In genomic region chr6:140353610-140354009, GRCm38 (mm10) we compare ENCODE assay signal across 19 mouse cellular contexts.
DNase-seq lines count a peak whose midpoint lies in the region; ATAC-seq and TF ChIP-seq lines count a peak whose summit lies in the region.
"Had no signal": no experiment of that assay in that cellular context is flagged by ENCODE, and none has a peak within 500 bp of the region (broad histone marks: within the 10 kb centered on the region; RNA-seq: fewer than 3 reads in every experiment).

No protein-coding gene starts in this region.

- H3K9me3 ChIP-seq in lung, embryonic 15.5 days: no peaks in the 10 kb centered on the region
- H3K9me3 ChIP-seq in ES-E14 (ENCODE audit: control insufficient read depth, insufficient read depth, low read depth, low read length): no peaks in the 10 kb centered on the region
- H3K9me3 ChIP-seq: embryonic facial prominence, embryonic 13.5 days; forebrain, embryonic 12.5 days; heart, embryonic 10.5 days; hindbrain, embryonic 13.5 days had no signal

- H3K36me3 ChIP-seq in lung, embryonic 15.5 days: no peaks in the 10 kb centered on the region
- no peaks in the 10 kb centered on the region for H3K36me3 ChIP-seq in ES-E14 (ENCODE audit: control insufficient read depth, insufficient read depth, low read length, poor library complexity, severe bottlenecking)
- H3K36me3 ChIP-seq: embryonic facial prominence, embryonic 13.5 days; forebrain, embryonic 12.5 days; heart, embryonic 10.5 days; hindbrain, embryonic 13.5 days had no signal

- no peak overlapping the region for H3K9ac ChIP-seq in lung, embryonic 15.5 days
- H3K9ac ChIP-seq in ES-E14 (ENCODE audit: insufficient read depth, low read depth, low read length, poor library complexity, severe bottlenecking): 0 out of 2 replicates have a peak overlapping the region, but pooled peaks have one; percentile 29
- H3K9ac ChIP-seq: embryonic facial prominence, embryonic 13.5 days; forebrain, embryonic 12.5 days; hindbrain, embryonic 13.5 days had no signal

- H3K4me3 ChIP-seq in lung, embryonic 15.5 days: no peak overlapping the region
- no peak overlapping the region for H3K4me3 ChIP-seq in ES-E14 (ENCODE audit: insufficient read depth in 1 of 2, low read depth in 1 of 2, low read length in 2 of 2, poor library complexity in 1 of 2, severe bottlenecking in 1 of 2)
- H3K4me3 ChIP-seq: embryonic facial prominence, embryonic 13.5 days; forebrain, embryonic 12.5 days; heart, embryonic 10.5 days; hindbrain, embryonic 13.5 days had no signal

- peak; percentile 49; the same call in 1 of the 2 replicates for ATAC-seq in lung, embryonic 15.5 days (ENCODE audit: borderline replicate concordance, extremely low read depth, low FRiP score, low TSS enrichment)
- ATAC-seq in megakaryocyte, adult 5-6 weeks (ENCODE audit: poor library complexity, severe bottlenecking): peak; percentile 47
- ATAC-seq: forebrain, embryonic 16.5 days had no signal

- WGBS in lung, embryonic 15.5 days: 30% methylated on average over 6 of the region's 6 CpGs

- no peaks in the 10 kb centered on the region for H3K27me3 ChIP-seq in lung, embryonic 15.5 days
- H3K27me3 ChIP-seq: embryonic facial prominence, embryonic 13.5 days; forebrain, embryonic 12.5 days; hindbrain, embryonic 13.5 days had no signal

- H3K4me2 ChIP-seq in lung, embryonic 15.5 days: no peak overlapping the region; the same call in 1 of the 2 replicates
- H3K4me2 ChIP-seq: embryonic facial prominence, embryonic 13.5 days; forebrain, embryonic 12.5 days; hindbrain, embryonic 13.5 days had no signal

- peak overlapping the region; percentile 51 for H3K27ac ChIP-seq in lung, embryonic 15.5 days
- no peak overlapping the region for H3K27ac ChIP-seq in ES-E14 (ENCODE audit: insufficient read depth, low read depth, low read length, poor library complexity, severe bottlenecking)
- H3K27ac ChIP-seq: embryonic facial prominence, embryonic 13.5 days; forebrain, embryonic 12.5 days; heart, embryonic 10.5 days; hindbrain, embryonic 13.5 days had no signal

- H3K4me1 ChIP-seq in lung, embryonic 15.5 days: peaks cover 6% of the 10 kb centered on the region
- H3K4me1 ChIP-seq in ES-E14 (ENCODE audit: control insufficient read depth in 2 of 2, insufficient read depth in 2 of 2, low read length in 2 of 2, poor library complexity in 1 of 2): peaks cover 0 to 2% of the 10 kb centered on the region in 2 experiments; a peak in 1 of 4 replicates
- H3K4me1 ChIP-seq: embryonic facial prominence, embryonic 13.5 days had no signal

- in situ Hi-C loops in ES-E14 (cut with MboI; ENCODE audit: low sequenced_read_pairs in 2 of 2, unreplicated experiment in 2 of 2): no loop called here

- no peak for DNase-seq in lung, postnatal 14 days
- no peak for DNase-seq in ES-E14 (ENCODE audit: low read depth, low spot score)
- peak; percentile 14 to 36 for DNase-seq in natural killer cell, adult 2 months (ENCODE audit: low spot score in 2 of 2)
- no peak for DNase-seq in cerebellum, adult 11-12 months
- DNase-seq in cerebellum, postnatal 36 days: no peak
- DNase-seq: adrenal gland, adult 2 months; adrenal gland, postnatal 36 days; cerebellum, adult 8-10 months; cerebellum, postnatal 14 days; gastrocnemius, postnatal 10 days; heart, postnatal 10 days; heart, postnatal 4 days had no signal

TF ChIP-seq in ES-E14, 5 proteins besides CTCF, POLR2A, EP300 and RAD21:
- no peak for TF ChIP-seq CHD2 (IDR thresholded peaks at IDR 0.05; ENCODE audit: low read depth, low read length)
- no peak for TF ChIP-seq MAFK (IDR thresholded peaks at IDR 0.05; ENCODE audit: insufficient read depth, low read depth, low read length)
- TF ChIP-seq HCFC1 (IDR thresholded peaks at IDR 0.05; ENCODE audit: borderline replicate concordance, insufficient read depth, low read length): no peak
- TF ChIP-seq ZC3H11A (IDR thresholded peaks at IDR 0.05; ENCODE audit: borderline replicate concordance, low read depth, low read length): no peak
- TF ChIP-seq ZNF384 (IDR thresholded peaks at IDR 0.05; ENCODE audit: low read depth, low read length): no peak

Comparison
In these comparisons a context has a peak if more than half of its experiments do, and no peak if none do; other contexts are left out.
1. DNase-seq: peak in natural killer cell, adult 2 months (2 of 2); none in lung, postnatal 14 days (single experiment), ES-E14 (single experiment), cerebellum, adult 11-12 months (single experiment) and cerebellum, postnatal 36 days (0 of 2).